Mouse (Mus musculus) lung, adult 2 months (tissue): ENCODE data around the gene Immp2l.

Experiments
- CTCF ChIP-seq: fragments of 200-500 bp; IDR thresholded peaks from 2 replicates; pipeline ENCODE4 v1.5.1; 2011; ENCODE audit warnings: mild to moderate bottlenecking, low read length, control low read depth; ENCODE audit not compliant: insufficient read depth
- POLR2A ChIP-seq: fragments of 200-500 bp; IDR thresholded peaks from 2 replicates; pipeline ENCODE4 v1.6.1; 2011; ENCODE audit warnings: low read depth, mild to moderate bottlenecking, control low read depth, low read length, borderline replicate concordance; ENCODE audit errors: extremely low read depth

GRCm38 (mm10) chr12:41468374-41468991 lies 444.6 kb downstream of the Immp2l start:
- TF ChIP-seq CTCF (no peak), POLR2A (no peak)
